Mouse (Mus musculus): ENCODE measurements at regions not wholly inside any gene's neighbourhood (a gene's known extent, or its start where the extent isn't known, plus 50 kb on each side); places are given as distances from the start of the nearest gene placed in this dataset.

DNA sequence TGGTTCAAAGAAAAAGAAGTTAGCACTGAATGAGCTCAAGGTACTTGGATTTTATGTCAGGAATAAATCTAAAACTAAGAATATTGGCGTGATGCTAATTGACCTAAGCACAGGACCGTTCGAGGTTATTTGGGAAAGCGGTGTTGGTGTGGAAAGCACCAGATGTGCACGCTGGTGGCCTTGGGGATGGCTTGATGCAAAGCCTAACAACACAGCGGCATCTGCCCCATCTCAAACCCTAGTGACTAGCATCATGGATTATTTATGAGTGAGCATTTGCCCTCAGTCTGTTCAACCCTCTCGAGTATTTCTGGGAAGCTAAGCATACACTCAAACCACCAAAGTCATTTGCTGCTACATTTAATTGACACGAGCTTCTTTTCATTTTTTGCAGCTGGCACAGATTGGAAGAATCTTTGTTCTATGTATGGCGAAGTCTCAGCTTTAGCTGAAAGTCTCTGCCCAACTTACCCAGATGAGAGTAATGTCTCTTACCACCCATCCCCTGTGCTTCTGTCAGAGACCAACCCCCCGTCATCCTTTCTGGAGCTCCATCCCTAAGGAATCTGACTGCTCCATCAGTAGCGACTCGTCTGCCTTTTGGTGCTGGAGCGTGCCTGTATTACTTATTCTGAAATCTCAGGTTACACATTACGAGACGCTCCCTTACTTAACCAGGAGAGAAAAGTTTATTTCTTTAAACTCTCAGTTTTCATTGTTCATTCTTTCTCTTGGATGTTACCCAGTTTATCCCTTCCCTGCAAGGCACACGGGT lies 257.8 kb upstream of the Gm12728 start:
- TF ChIP-seq CTCF (IDR thresholded peaks at IDR 0.05; ENCODE audit: control insufficient read depth, insufficient read depth, insufficient replicate concordance, low read depth, low read length) (no peak), POLR2A (IDR thresholded peaks at IDR 0.05; ENCODE audit: control insufficient read depth, low read depth, low read length) (no peak)

Data from testis, adult 2 months (tissue).